Mouse (Mus musculus) heart, postnatal 10 days (tissue): ENCODE results near the gene Egln2. TPM values are rescaled to one million over a fixed set of nuclear protein-coding genes. Genes with fewer than 3 reads are reported as not detected.
A peak's percentile ranks its signal among the peaks of the same experiment; 100 is the strongest.

Experiments
- DNase-seq, 2 experiments: peaks; one replicate each; pipeline ENCODE4 v3.0.0; 2021
- intact Hi-C: fragments of 180-260 bp; cut with DNase I; formaldehyde crosslinking; loops from one replicate; pipeline ENCODE4 v1.15.1; 2025
- total RNA-seq, 2 experiments: library from RNA; stranded (reverse); gene quantifications; 2 replicates each; pipeline ENCODE4 v1.2.3; 2021

Gene Egln2
- total RNA-seq, 2 experiments from 2014 or later: 57.9 to 59.4 TPM

- DNase-seq: peak in 1 of 2 experiments; percentile 30
- intact Hi-C loops: no loop called here
These were observed 13.3 kb downstream of the Egln2 start, which contains the start of gene Cyp2t4 for GRCm38 (mm10) chr7:27153205-27153764. TSS of gene Cyp2t4 (plus strand) at chr7:27153714.

- no peak for DNase-seq
- intact Hi-C loops: no loop called here
These were observed 30.1 kb downstream of the Egln2 start for GRCm38 (mm10) chr7:27136410-27136996.

GRCm38 (mm10) chr7:27133757-27134156 lies 32.8 kb downstream of the Egln2 start:
- no peak for DNase-seq
- intact Hi-C loops: loop anchor here (2.0 kb wide), 1 partner anchor 143 kb away; no protein-coding TSS in a partner anchor

- intact Hi-C loops: loop anchor here (2.0 kb wide), 1 partner anchor 144 kb away; no protein-coding TSS in a partner anchor
- peak; percentile 14 to 26 for DNase-seq
These were observed 33.4 kb downstream of the Egln2 start for GRCm38 (mm10) chr7:27133156-27133555.

- intact Hi-C loops: loop anchor here (1.0 to 2.0 kb wide), 2 partner anchors 144 to 153 kb away; no protein-coding TSS in a partner anchor
- peak; percentile 43 to 76 for DNase-seq
These were observed 34.0 kb downstream of the Egln2 start for GRCm38 (mm10) chr7:27132588-27132987.

- no peak for DNase-seq
- intact Hi-C loops: no loop called here
These were observed 35.2 kb downstream of the Egln2 start for GRCm38 (mm10) chr7:27131387-27131786.

GRCm38 (mm10) chr7:27130521-27131370 lies 35.9 kb downstream of the Egln2 start:
- intact Hi-C loops: no loop called here
- DNase-seq: no peak

- no peak for DNase-seq
- intact Hi-C loops: loop anchor here (10.0 kb wide), 1 partner anchor 1275 kb away; no protein-coding TSS in a partner anchor
These were observed 36.8 kb downstream of the Egln2 start for GRCm38 (mm10) chr7:27129811-27130210.

GRCm38 (mm10) chr7:27128946-27129345 lies 37.7 kb downstream of the Egln2 start:
- intact Hi-C loops: loop anchor here (10.0 kb wide), 1 partner anchor 1274 kb away; no protein-coding TSS in a partner anchor
- no peak for DNase-seq

GRCm38 (mm10) chr7:27128162-27128561 lies 38.4 kb downstream of the Egln2 start:
- peak; percentile 40 to 41 for DNase-seq
- intact Hi-C loops: loop anchor here (10.0 kb wide), 1 partner anchor 1273 kb away; no protein-coding TSS in a partner anchor

- intact Hi-C loops: loop anchor here (5.0 to 10.0 kb wide), 2 partner anchors 368 to 1270 kb away; partner anchors contain the start of gene Cyp2b19
- no peak for DNase-seq
These were observed 41.6 kb downstream of the Egln2 start for GRCm38 (mm10) chr7:27124969-27125368.

- DNase-seq: no peak
- intact Hi-C loops: loop anchor here (5.0 to 10.0 kb wide), 2 partner anchors 367 to 1270 kb away; partner anchors contain the start of gene Cyp2b19
These were observed 42.2 kb downstream of the Egln2 start for GRCm38 (mm10) chr7:27124305-27124832.

- DNase-seq: no peak
- intact Hi-C loops: loop anchor here (5.0 to 10.0 kb wide), 2 partner anchors 362 to 1265 kb away; partner anchors contain the start of gene Cyp2b19
These were observed 46.9 kb downstream of the Egln2 start, which contains the start of gene Cyp2f2 for GRCm38 (mm10) chr7:27119676-27120075. TSS of gene Cyp2f2 (plus strand) at chr7:27119909.

GRCm38 (mm10) chr7:27118033-27118511 lies 48.5 kb downstream of the Egln2 start:
- DNase-seq: peak; percentile 7 to 12
- intact Hi-C loops: no loop called here

GRCm38 (mm10) chr7:27111987-27112386 lies 54.6 kb downstream of the Egln2 start:
- intact Hi-C loops: no loop called here
- DNase-seq: no peak

GRCm38 (mm10) chr7:27111038-27111437 lies 55.6 kb downstream of the Egln2 start:
- DNase-seq: no peak
- intact Hi-C loops: no loop called here

- no peak for DNase-seq
- intact Hi-C loops: no loop called here
These were observed 56.3 kb downstream of the Egln2 start for GRCm38 (mm10) chr7:27110327-27110726.
